Mouse (Mus musculus): ENCODE data around the gene Zfp385b.

Zfp385b gene

DNA sequence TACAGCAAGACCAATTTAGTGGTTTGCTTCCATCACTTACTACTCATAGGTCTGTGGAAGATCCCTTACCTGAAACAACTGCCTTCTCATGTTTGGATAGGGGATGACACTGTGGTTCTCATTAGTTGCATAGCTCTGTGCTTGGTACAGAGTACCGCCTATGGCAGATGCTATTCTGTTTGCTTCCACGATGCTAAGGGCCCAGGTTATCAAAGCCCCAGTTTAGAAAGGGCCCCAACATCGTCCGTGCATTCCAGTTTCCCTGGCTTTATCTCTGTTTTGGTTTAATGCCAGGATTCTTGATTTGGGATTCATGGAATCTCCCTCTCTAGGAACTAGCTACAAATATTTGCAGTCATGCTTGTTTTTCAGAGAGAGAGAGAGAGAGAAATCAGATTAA, 292.6 kb downstream of the Zfp385b start:
- no peak for DNase-seq (ENCODE audit: extremely low read depth, low read depth, low spot score)

DNA sequence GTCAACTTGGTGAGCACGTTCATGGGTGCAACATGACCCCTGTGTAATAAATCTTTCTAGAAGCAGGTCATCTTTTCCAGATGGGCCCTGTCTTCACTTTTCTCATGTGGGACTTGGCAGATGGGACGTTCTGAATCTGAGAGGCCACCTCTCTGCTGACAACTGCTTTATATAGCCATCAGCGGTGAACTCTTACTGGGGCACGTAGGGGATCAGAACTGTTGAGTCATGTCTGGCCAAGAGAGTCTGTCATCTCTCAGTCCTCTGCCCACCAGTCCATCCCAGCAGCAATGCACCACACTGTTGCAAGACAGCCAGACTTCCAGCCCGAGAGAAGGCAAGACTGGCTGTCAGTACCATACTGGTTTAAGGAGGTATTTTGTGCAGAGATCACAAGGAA, 293.1 kb downstream of the Zfp385b start:
- DNase-seq (ENCODE audit: extremely low read depth, low read depth, low spot score), result no peak

DNA sequence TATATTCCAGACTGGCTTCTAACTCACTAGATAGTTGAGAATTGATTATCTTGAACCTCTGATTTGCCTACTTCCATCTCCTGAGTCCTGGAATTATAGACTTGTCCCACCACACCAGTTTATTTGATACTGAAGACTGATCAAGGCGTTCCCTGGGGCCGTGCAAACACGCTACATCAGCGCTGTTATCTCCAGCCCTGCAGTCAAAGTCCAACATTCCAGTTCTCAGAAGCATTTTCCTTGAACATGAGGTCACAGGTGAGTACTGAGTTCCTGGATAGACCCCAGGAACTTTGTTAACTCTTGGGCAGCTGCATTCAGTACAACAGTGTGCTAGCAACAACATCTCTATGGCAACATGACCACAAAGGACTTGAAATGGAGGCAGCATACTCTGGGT, 297.2 kb downstream of the Zfp385b start:
- DNase-seq (ENCODE audit: extremely low read depth, low read depth, low spot score), result no peak

DNA sequence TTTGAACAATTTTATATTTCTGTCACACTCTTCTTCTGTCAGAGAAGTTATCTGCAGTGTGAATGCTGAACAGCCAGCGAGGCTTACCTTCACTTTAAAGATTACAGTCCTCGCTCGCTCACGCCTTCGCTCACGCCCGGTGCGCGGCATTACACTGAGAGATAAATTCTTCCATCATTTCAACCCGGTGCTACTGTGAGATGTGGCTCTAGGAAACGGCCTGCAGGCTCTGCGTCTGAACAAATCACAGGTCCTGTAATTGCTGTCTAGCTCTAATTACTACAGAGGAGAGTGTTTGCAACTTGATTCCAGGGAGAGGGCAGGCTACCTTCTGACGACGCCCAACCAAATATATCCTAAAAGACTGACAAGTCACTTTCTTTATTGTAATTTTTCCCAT, 300.1 kb downstream of the Zfp385b start:
- no peak for DNase-seq (ENCODE audit: extremely low read depth, low read depth, low spot score)

DNA sequence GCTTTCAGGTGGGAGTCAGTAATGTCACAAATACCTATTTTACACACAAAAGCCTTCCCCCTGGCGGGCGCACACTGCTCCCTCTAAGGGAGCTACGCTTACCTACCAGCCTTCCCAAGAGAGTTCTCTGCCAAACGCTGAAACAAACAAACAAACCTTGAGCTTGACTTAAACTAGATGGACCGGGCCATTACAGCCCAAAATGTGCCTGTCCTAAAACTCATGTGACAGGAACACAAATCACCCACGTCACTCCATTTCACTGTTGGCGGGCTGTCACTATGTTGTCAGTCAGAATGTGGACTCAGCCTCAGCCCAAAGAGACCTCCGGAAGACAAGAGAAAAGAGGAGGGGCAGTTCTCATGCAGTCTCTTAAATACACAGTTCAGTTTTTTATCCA, 300.7 kb downstream of the Zfp385b start:
- no peak for DNase-seq (ENCODE audit: extremely low read depth, low read depth, low spot score)

DNA sequence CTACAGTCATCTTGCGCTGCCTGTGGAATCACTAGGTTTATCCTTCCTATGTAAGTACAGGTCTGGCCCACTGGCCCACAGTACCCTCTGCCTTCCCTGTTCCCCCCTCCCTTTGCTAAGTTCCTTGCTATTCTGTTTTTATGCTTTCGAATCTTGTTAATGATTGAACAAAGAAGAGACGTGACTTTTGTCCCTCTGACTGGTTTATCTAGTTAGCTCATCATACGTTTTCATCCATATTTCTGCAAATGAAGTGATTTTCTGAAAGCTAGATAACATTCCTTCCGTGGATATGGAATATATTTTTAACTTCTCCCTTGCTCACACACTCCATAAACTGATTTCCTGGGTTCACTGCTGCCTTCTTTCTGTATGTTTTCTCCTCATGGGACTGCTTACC, 302.8 kb downstream of the Zfp385b start:
- no peak for DNase-seq (ENCODE audit: extremely low read depth, low read depth, low spot score)

DNA sequence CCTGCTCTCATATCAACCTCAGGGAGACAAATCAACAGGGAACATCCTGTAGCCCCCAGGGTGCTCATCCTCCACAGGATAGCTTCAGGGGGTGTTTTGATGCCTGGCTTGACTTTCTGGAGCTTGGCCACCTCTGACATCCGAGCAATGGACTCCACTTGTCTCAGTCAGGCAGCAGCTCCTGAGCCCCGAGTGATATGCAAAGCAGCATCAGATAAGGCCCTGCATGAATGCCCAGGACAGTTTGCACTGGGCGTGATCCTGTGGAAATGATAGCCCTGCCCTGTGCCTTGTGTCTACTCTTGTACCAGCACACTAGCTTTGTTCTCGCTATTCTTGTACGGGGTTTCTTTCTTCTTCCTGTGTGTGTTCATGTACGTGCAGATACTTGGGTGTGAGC, 303.8 kb downstream of the Zfp385b start:
- DNase-seq (ENCODE audit: extremely low read depth, low read depth, low spot score), result no peak

DNA sequence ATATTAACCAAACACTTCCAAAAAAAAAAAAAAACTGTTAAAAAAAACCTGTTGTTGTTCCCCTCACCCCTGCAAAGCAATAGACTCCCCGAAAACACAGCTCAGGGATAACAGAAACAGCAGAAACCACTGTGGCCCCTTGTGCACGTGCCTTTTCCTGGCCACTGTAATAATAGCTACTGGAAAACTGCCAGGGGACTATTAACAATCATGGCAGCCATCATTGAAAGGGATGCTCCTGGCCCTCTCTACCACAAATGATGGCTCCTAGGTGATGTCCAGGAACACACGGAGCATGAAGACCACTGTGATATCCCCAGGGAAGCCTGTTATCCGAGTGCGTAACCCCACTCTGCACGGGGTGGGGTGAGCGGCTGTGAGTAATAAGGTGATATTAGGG, 304.4 kb downstream of the Zfp385b start:
- no peak for DNase-seq (ENCODE audit: extremely low read depth, low read depth, low spot score)

DNA sequence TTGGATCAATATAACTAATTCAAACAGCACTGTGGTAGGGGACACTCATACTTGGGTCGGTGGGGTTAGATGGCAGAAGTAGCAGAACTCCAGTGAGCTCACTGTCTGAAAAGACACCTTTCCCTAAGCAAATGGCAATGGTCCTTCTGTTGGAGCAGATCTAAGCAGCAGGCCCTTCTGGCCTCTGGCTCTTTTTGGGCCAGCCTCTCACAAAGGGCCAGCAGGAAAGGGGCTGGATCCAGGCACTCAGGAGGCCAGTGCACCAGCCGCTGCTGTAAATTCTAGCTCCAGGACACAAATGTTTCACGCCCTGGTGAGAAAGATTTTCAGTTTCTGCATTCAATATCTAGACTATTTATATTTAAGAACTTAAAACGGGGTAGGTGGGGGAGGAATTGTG, 305.0 kb downstream of the Zfp385b start:
- no peak for DNase-seq (ENCODE audit: extremely low read depth, low read depth, low spot score)

DNA sequence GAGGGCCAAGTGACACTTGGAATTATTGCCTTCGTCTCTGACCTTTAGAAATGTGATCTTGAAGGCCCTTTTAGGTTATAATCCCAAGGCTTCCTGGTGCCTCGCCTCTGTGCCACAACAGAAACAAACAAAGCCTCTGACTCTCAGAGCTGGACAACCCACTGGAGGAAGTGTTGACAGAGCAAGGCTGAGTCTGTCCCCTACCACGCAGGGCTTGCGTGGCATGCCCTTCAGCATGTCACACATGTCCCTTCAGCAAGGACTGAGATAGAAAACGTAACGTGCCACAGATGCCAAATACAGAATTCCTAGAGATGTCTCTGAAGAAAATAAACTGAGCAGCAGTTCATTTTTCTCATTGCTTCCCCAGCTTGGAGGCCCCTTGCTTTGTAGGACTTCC, 310.7 kb downstream of the Zfp385b start:
- no peak for DNase-seq (ENCODE audit: extremely low read depth, low read depth, low spot score)

DNA sequence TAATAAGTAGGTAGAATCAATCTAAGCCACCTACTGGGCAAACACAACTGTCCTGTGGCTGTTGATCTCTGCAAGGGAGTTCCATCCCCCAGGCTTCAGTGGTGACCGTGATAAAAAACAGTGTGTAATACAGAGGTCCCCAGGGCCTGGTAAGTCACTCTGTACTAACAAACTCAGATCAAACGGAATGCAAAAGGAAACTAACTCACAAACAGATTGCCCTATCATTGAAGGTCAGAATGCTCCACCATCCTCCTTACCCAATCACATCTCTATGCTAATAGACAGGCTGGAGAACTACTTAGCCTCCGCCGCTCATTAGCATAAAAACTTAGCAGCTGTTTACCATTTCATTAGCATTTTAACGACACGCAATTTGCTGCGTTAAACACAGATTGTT, 313.1 kb downstream of the Zfp385b start:
- no peak for DNase-seq (ENCODE audit: extremely low read depth, low read depth, low spot score)

DNA sequence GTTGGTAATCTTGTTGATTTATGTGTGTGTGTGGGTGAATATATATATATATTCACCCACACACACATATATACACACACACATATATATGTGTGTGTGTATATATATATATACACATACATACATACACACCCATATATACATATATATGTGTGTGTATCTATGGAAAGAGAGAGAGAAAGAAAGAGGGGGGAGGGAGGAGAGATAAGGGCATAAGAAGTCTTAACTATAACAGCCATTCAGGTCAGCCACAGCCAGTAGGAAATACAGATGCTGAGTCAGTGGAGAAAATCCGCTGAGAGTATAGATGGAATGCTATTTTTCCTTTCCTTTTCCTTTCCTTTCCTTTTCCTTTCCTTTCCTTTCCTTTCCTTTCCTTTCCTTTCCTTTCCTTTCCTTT, 313.8 kb downstream of the Zfp385b start:
- no peak for DNase-seq (ENCODE audit: extremely low read depth, low read depth, low spot score)

DNA sequence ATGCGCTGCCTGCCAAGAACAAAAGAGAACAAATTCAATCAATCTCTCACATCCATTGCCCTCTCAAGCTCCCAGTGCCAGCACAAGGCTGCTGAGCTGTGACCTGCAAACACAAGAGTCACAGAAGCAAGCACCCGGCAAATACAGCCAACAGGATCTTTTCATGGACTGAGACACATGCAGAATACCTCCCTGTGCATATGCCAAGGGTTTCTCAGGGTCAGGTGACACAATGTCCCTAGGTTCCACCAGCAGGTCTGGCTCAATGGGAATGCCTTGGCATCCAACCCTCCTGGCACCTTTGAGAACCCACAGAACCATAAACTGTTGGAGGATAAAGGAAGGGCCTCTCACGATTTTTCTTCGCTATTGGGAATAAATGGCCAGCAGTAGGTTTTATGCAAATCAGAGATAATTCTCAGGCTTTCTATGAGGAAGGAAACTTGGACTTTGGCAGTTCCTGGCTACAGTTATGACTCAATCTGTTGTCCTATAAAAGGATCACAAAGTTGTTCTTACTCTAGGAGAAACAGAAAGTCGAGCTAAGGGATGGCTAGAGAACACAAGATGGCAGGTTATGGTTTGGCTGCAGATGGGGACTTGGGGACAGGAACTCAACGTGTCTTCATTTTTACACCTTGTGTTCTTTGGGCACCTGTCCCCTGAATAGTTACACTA, 315.6 kb downstream of the Zfp385b start:
- no peak for DNase-seq (ENCODE audit: extremely low read depth, low read depth, low spot score)

DNA sequence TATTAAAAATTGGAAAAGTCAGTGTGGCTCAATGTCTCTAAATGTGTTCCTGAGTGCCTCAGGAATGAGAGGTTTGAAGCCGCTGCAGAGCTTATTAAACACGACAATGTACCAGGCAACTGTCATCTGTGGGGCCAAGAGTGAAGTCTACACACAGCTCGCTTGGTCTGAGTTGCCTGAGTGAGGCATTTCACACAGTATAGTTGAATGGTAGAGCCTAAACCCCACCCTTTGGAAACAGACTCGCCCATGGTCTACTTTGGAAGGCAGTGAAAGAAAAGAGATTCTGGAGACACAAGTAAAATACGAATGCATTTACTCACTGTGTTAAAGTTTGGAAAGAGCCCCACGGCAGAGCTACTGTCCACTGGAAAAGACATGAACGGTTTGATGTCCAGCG, 316.2 kb downstream of the Zfp385b start:
- no peak for DNase-seq (ENCODE audit: extremely low read depth, low read depth, low spot score)

DNA sequence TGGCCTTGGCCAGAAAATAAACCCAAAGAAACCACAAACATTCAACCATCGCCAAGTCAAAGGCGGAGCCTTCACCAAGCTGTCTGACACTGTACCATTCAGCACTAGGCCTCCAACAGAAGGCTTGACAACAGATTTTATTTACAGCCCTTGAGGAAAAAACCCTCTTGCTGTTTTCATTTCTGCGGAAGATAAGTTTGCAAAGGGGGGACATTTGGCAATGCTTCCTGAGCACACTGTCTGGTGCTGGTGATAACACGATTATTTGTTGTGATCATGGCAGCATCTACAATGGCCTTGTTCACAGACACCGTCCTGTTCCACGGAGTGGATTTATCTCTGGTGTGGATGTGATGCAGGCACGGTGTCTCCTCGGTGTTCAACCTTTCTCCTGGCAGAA, 317.0 kb downstream of the Zfp385b start:
- DNase-seq (ENCODE audit: extremely low read depth, low read depth, low spot score), result no peak

DNA sequence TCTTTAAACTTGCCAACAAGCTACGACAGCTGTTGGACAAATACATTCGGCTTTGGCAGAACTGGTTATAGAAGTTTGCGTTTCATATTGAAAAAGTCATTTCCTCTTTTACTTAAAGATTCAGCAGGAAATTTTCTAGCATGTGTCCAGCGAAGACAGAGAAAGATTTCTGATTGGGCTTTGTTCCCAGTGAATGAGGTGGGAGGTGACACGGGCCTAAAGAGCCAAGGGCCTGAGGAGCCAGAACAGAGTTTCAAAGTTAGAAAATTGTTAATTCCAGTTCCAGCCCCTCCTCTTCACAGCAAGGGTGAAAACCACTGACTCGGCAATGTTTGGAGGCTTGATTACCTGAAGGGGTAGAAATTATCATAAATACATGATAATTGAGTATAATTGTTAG, 319.0 kb downstream of the Zfp385b start:
- DNase-seq (ENCODE audit: extremely low read depth, low read depth, low spot score), result no peak

DNA sequence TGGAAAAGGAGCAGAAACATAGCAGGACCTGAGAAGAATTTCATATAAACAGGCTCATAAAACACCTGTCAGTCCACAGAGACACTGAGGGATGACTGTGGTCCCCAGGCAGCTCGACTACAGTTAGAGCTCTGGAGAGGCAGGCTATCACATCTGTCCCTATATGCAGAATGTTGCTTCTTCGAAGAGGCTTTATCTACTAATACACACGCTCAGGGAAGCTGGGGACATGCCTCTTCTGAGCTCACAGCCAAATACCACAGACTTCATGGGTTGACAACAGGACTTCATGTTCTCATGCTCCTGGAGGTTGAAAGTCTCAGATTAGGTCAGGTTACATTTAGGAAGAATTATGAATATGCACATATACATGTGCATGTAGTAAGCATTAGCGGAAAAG, 321.1 kb downstream of the Zfp385b start:
- no peak for DNase-seq (ENCODE audit: extremely low read depth, low read depth, low spot score)

DNA sequence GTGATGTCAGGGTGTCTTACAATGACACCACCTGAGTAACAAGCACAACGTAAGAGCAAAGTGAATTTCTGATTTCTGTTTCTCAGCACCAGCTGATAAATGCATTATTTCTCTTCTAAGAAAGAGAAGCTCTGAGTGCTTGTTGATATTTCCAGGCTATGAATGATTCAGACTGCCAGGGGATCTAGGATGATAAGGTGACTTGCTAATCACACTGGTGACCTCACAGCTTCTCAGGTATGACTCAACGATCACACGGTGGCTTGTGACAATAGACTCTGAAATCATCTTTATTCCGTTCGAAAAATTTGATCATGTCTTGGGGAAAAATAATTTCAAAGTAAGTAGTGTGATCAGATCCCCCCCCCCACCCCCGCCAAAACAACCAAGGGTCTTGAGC, 321.5 kb downstream of the Zfp385b start:
- DNase-seq (ENCODE audit: extremely low read depth, low read depth, low spot score), result no peak

DNA sequence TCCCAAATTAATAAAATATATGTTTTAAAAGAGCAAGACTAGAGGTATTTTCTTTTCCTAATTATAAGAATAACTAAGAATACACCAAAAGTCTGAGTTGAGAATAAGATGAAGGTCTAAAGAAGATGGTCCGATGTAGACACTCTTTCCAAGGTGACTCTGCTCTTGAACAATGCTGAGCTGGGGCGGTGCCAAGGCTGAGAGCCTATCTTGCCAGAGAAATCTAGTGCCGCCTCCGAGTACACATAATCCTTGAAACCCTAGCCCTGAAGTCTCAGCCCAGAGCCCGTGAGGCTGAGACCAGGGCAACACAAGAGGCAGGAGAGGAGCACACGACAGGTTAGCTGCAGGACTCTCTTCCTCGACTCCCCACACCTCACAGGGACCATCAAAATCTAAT, 323.4 kb downstream of the Zfp385b start:
- DNase-seq (ENCODE audit: extremely low read depth, low read depth, low spot score), result no peak

DNA sequence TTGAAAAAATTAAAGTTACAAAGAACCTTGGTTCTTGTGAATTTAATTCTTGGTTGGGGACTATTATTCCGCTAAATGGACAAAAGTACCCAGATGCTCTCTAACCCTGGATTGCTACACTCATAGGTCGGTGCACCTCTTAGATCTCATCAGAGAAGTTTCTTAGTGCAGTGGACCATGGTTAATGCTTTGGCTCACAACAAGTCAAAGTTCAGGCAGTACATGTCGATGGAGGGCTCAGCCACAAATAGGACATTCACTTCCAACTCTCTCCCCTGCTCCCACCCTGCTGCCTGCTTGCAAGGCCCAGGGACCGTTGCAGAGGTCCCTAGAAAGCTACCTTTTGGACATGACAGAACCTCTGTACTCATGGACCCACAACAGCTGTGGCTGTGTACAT, 324.1 kb downstream of the Zfp385b start:
- no peak for DNase-seq (ENCODE audit: extremely low read depth, low read depth, low spot score)

DNA sequence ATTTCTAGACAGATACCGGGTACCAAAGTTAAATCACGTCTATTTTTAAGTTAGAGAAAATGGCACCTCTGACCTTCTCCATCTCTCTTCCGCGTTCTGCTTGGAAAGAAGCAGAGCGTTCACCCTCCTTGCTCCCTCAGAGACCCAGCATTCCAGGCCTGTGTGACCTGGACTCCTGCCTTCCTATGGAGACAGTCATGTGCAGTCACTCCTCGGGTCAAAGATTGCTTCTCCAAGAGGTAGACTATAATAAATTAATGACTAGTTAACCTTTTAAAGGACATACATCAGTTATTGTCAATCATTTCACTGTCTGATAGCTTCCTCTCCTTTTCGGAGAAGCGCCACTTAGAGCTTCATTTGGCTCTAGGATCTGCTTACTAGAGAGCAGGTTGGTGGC, 325.7 kb downstream of the Zfp385b start:
- no peak for DNase-seq (ENCODE audit: extremely low read depth, low read depth, low spot score)

DNA sequence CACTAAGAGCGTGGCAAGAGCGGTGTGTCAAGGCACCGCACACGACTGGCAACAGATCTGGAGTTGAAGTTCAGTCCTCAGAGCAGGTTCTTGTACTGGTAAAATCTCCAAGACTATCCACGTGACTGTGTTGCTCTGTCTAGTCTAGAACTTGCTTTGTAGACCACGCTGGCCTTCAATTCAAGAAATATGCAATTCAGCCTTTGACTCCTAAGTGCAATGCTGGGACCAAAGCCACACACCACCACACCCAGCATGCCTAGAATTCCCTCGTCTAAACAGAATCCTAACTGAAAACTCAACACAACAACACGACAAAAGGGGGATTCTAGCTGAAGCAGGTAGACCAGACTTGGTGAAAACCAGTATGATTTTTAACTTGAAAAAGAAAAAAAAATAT, 332.3 kb downstream of the Zfp385b start:
- DNase-seq (ENCODE audit: extremely low read depth, low read depth, low spot score), result no peak

DNA sequence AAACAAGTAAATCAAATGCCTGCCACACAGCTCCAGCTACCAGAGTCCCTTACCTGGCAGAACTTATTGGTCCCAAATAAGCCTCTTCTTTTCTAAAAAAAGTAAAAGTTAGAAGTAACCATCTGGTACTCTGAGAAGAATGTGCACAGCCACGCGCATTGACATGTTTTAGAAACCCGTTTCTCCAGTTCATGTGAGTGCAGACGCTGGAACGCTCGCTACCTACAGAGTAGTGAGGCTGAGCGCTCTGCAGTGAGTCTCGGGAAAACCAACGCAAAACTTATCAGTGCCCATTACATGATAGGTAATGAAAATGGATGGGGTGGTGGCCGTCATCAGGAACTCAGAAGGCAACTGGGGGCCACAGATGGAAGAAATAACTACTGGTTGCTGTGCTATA, 338.2 kb downstream of the Zfp385b start:
- DNase-seq (ENCODE audit: extremely low read depth, low read depth, low spot score), result no peak

DNA sequence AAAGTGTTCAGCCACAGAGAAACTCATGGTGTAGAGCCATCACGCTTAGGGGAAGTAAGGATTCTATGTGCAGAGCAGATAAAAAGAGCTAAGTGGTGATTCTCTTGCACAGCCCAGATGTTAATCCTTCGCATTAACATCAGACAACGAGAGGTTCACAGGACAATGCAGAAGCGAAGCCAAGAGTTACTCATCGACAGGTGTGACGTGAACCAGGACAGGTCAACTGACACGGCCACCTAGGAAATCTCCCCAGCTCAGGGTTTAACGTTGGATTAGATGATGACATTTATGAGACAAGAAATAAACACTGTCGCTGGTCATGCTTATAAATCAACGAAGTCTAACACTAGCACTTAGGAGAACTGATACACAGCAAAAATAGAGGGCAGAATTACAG, 341.9 kb downstream of the Zfp385b start:
- DNase-seq (ENCODE audit: extremely low read depth, low read depth, low spot score), result peak; percentile 39
